Comparison of ENCODE assay signal across 19 mouse cellular contexts in the genomic region with DNA sequence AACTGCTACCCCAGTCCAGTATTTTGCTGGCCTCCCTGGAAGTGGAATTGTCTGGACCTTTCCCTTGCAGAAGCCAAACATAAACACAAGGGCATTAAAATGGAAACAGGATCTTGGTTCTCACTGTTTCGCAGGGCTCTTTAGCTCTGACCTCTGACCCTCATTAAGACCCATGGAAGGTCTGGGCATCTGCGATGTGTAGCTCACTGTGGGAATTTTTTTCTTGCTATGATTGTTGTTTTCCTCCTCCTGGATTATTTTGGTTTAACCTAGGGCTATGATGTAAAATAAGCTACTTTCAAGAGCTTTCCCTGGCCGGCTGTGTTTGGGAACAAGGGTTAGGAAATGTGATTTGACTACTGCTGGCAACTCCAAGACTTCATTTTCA.
A peak's percentile ranks its signal among the peaks of the same experiment; 100 is the strongest.
DNase-seq lines count a peak whose midpoint lies in the region; ATAC-seq and TF ChIP-seq lines count a peak whose summit lies in the region.
"Had no signal": no experiment of that assay in that cellular context is flagged by ENCODE, and none has a peak within 500 bp of the region (broad histone marks: within the 10 kb centered on the region; RNA-seq: fewer than 3 reads in every experiment).

No protein-coding gene starts in this region.

- intact Hi-C loops in heart, adult 2 months (cut with DNase I) = no loop called here
- intact Hi-C loops in heart, postnatal 10 days (cut with DNase I) = no loop called here

- H3K27me3 ChIP-seq in heart, adult 2 months (ENCODE audit: control insufficient read depth, insufficient read depth, low read length) = no peaks in the 10 kb centered on the region
- no peaks in the 10 kb centered on the region for H3K27me3 ChIP-seq in midbrain, embryonic 10.5 days (ENCODE audit: low read depth, poor library complexity, severe bottlenecking)
- H3K27me3 ChIP-seq in midbrain, embryonic 15.5 days (replicated peaks) = no peaks in the 10 kb centered on the region
- H3K27me3 ChIP-seq in myocyte (ENCODE audit: control insufficient read depth, insufficient read depth, insufficient read length) = no peaks in the 10 kb centered on the region
- no peaks in the 10 kb centered on the region for H3K27me3 ChIP-seq in forebrain, embryonic 16.5 days (replicated peaks; ENCODE audit: control insufficient read depth, insufficient read depth, low read length)
- H3K27me3 ChIP-seq: embryonic facial prominence, embryonic 15.5 days; forebrain, embryonic 13.5 days; intestine, embryonic 15.5 days; limb, embryonic 12.5 days; megakaryocyte, embryonic 14.5 days had no signal

- H3ac ChIP-seq in myocyte (ENCODE audit: control insufficient read depth, insufficient read length) = no peak overlapping the region

- no peak for TF ChIP-seq EP300 in heart, adult 2 months (IDR thresholded peaks at IDR 0.05; ENCODE audit: insufficient read depth, low read depth, low read length)

- H3K9me3 ChIP-seq in midbrain, embryonic 10.5 days (replicated peaks) = no peaks in the 10 kb centered on the region
- no peaks in the 10 kb centered on the region for H3K9me3 ChIP-seq in midbrain, embryonic 15.5 days
- no peaks in the 10 kb centered on the region for H3K9me3 ChIP-seq in forebrain, embryonic 16.5 days (ENCODE audit: control insufficient read depth, low read length)
- H3K9me3 ChIP-seq: embryonic facial prominence, embryonic 15.5 days; forebrain, embryonic 13.5 days; intestine, embryonic 15.5 days; limb, embryonic 12.5 days; megakaryocyte, embryonic 14.5 days had no signal

- no peak overlapping the region for H3K9ac ChIP-seq in heart, adult 2 months (ENCODE audit: low read depth, low read length)
- H3K9ac ChIP-seq in midbrain, embryonic 15.5 days = no peak overlapping the region
- no peak overlapping the region for H3K9ac ChIP-seq in forebrain, embryonic 16.5 days (replicated peaks; ENCODE audit: low read depth, low read length)
- H3K9ac ChIP-seq: embryonic facial prominence, embryonic 15.5 days; forebrain, embryonic 13.5 days; intestine, embryonic 15.5 days; limb, embryonic 12.5 days had no signal

- no peaks in the 10 kb centered on the region for H3K79me2 ChIP-seq in heart, adult 2 months (replicated peaks; ENCODE audit: control insufficient read depth, insufficient read depth, low read length)
- no peaks in the 10 kb centered on the region for H3K79me2 ChIP-seq in myocyte (ENCODE audit: control insufficient read depth, insufficient read depth)

- TF ChIP-seq CTCF in heart, adult 2 months (IDR thresholded peaks at IDR 0.05) = no peak

- no peak for ATAC-seq in midbrain, embryonic 15.5 days (replicated peaks)
- ATAC-seq in forebrain, embryonic 16.5 days = no peak
- ATAC-seq: forebrain, embryonic 13.5 days; intestine, embryonic 15.5 days had no signal

- H3K4me3 ChIP-seq in heart, adult 2 months = no peak overlapping the region
- H3K4me3 ChIP-seq in midbrain, embryonic 10.5 days = no peak overlapping the region
- H3K4me3 ChIP-seq in midbrain, embryonic 15.5 days = no peak overlapping the region
- no peak overlapping the region for H3K4me3 ChIP-seq in myocyte
- no peak overlapping the region for H3K4me3 ChIP-seq in forebrain, embryonic 16.5 days (replicated peaks; ENCODE audit: low read length)
- H3K4me3 ChIP-seq: embryonic facial prominence, embryonic 15.5 days; forebrain, embryonic 13.5 days; intestine, embryonic 15.5 days; limb, embryonic 12.5 days; megakaryocyte, embryonic 14.5 days had no signal

- DNase-seq in heart, adult 2 months = no peak
- DNase-seq in heart, postnatal 10 days = no peak
- peak; percentile 16 for DNase-seq in midbrain, embryonic 10.5 days (ENCODE audit: low spot score)
- peak; percentile 54 for DNase-seq in forelimb bud, embryonic 11.5 days (ENCODE audit: low read depth, low spot score)
- no peak for DNase-seq in testis, postnatal 10 days (ENCODE audit: low spot score)
- DNase-seq: B cell, adult 2 months; cerebellum, adult 8-10 months; gastrocnemius, postnatal 25 days; heart, postnatal 14 days; lung, adult 18-20 months; right cerebral cortex, adult 18-20 months had no signal

- TF ChIP-seq POLR2A in heart, adult 2 months (IDR thresholded peaks at IDR 0.05; ENCODE audit: insufficient read depth, low read depth, low read length) = no peak
- TF ChIP-seq POLR2A in myocyte (IDR thresholded peaks at IDR 0.05; ENCODE audit: insufficient read length, low read depth) = no peak

- H3K27ac ChIP-seq in heart, adult 2 months = peak overlapping the region; percentile 44
- H3K27ac ChIP-seq in midbrain, embryonic 10.5 days (replicated peaks) = no peak overlapping the region
- no peak overlapping the region for H3K27ac ChIP-seq in midbrain, embryonic 15.5 days
- H3K27ac ChIP-seq in forebrain, embryonic 16.5 days (ENCODE audit: low read length) = no peak overlapping the region
- H3K27ac ChIP-seq: embryonic facial prominence, embryonic 15.5 days; forebrain, embryonic 13.5 days; intestine, embryonic 15.5 days; limb, embryonic 12.5 days had no signal

- H3K4me2 ChIP-seq in midbrain, embryonic 15.5 days = no peak overlapping the region
- peak overlapping the region; percentile 1 for H3K4me2 ChIP-seq in myocyte (ENCODE audit: low read depth)
- no peak overlapping the region for H3K4me2 ChIP-seq in forebrain, embryonic 16.5 days (ENCODE audit: low read length)
- H3K4me2 ChIP-seq: embryonic facial prominence, embryonic 15.5 days; forebrain, embryonic 13.5 days; intestine, embryonic 15.5 days; limb, embryonic 12.5 days had no signal

- H3K36me3 ChIP-seq in heart, adult 2 months (ENCODE audit: control insufficient read depth, insufficient read depth, low read length) = peaks cover 2% of the 10 kb centered on the region
- H3K36me3 ChIP-seq in midbrain, embryonic 10.5 days = no peaks in the 10 kb centered on the region
- no peaks in the 10 kb centered on the region for H3K36me3 ChIP-seq in midbrain, embryonic 15.5 days (replicated peaks)
- no peaks in the 10 kb centered on the region for H3K36me3 ChIP-seq in myocyte (ENCODE audit: control insufficient read depth, insufficient read depth)
- no peaks in the 10 kb centered on the region for H3K36me3 ChIP-seq in forebrain, embryonic 16.5 days (ENCODE audit: control insufficient read depth, insufficient read depth)
- H3K36me3 ChIP-seq: embryonic facial prominence, embryonic 15.5 days; intestine, embryonic 15.5 days; limb, embryonic 12.5 days had no signal

- no peaks in the 10 kb centered on the region for H3K4me1 ChIP-seq in heart, adult 2 months (ENCODE audit: control insufficient read depth, insufficient read depth, low read length)
- peaks cover 17% of the 10 kb centered on the region for H3K4me1 ChIP-seq in midbrain, embryonic 10.5 days
- H3K4me1 ChIP-seq in midbrain, embryonic 15.5 days = no peaks in the 10 kb centered on the region
- H3K4me1 ChIP-seq in forebrain, embryonic 16.5 days (replicated peaks; ENCODE audit: control insufficient read depth, insufficient read depth, low read length) = no peaks in the 10 kb centered on the region
- H3K4me1 ChIP-seq: embryonic facial prominence, embryonic 15.5 days; forebrain, embryonic 13.5 days; intestine, embryonic 15.5 days; megakaryocyte, embryonic 14.5 days had no signal

- WGBS in heart, adult 2 months = 51% methylated on average over 3 of the region's 3 CpGs
- 32% methylated on average over 3 of the region's 3 CpGs for WGBS in midbrain, embryonic 10.5 days
- WGBS in midbrain, embryonic 15.5 days = 38% methylated on average over 3 of the region's 3 CpGs
- 33% methylated on average over 3 of the region's 3 CpGs for whole genome bisulfite sequencing in forebrain, embryonic 16.5 days

TF ChIP-seq in myocyte, 11 proteins besides CTCF, POLR2A, EP300 and RAD21:
- TF ChIP-seq MYOD1 (IDR thresholded peaks at IDR 0.05; ENCODE audit: control insufficient read depth in 1 of 3, insufficient read length in 2 of 3, low read depth in 2 of 3) (no peak), E2F4 (IDR thresholded peaks at IDR 0.05; ENCODE audit: insufficient read depth) (no peak), MYOG (IDR thresholded peaks at IDR 0.05; ENCODE audit: control insufficient read depth in 1 of 3, insufficient read depth in 1 of 3, insufficient read length in 2 of 3, low read depth in 2 of 3) (no peak), MAX (IDR thresholded peaks at IDR 0.05; ENCODE audit: low read depth) (no peak), TCF12 (IDR thresholded peaks at IDR 0.05; ENCODE audit: insufficient read depth, poor library complexity, severe bottlenecking) (no peak), POLR2AphosphoS2 (IDR thresholded peaks at IDR 0.05; ENCODE audit: insufficient read length, low read depth) (no peak)
TF ChIP-seq in myocyte: peak in this region for 0.

Comparison
In these comparisons a context has a peak if more than half of its experiments do, and no peak if none do; other contexts are left out.
1. DNase-seq: peak in midbrain, embryonic 10.5 days (single experiment) and forelimb bud, embryonic 11.5 days (single experiment); none in heart, adult 2 months (0 of 2), heart, postnatal 10 days (0 of 2) and testis, postnatal 10 days (single experiment).